Mouse (Mus musculus) kidney, adult 2 months (tissue): ENCODE data around the gene Wbp2.
A peak's percentile ranks its signal among the peaks of the same experiment; 100 is the strongest.

Experiments
- CTCF ChIP-seq: fragments of 200-500 bp; conservative IDR thresholded peaks from 2 replicates; pipeline ENCODE4 v1.5.1; 2011; ENCODE audit warnings: low read depth, mild to moderate bottlenecking, control low read depth, low read length, moderate library complexity, mixed read lengths; ENCODE audit not compliant: insufficient read depth, insufficient read length
- POLR2A ChIP-seq: fragments of 200-500 bp; IDR thresholded peaks from one replicate; pipeline ENCODE4 v1.6.1; 2011; ENCODE audit warnings: low read depth, low read length, control low read depth

GRCm38 (mm10) chr11:116030088-116030897 is 56.5 kb downstream of the Wbp2 start, which contains the start of gene Unk:
- no peak for TF ChIP-seq CTCF
- peak; percentile 80 for TF ChIP-seq POLR2A
